Mouse (Mus musculus): ENCODE results near the gene Dennd1c.

Dennd1c gene

GRCm38 (mm10) chr17:57095855-57096622 is 17.7 kb upstream of the Dennd1c start:
- DNase-seq (ENCODE audit: low read depth, low spot score), result peak; percentile 39

GRCm38 (mm10) chr17:57094222-57094621 is 15.9 kb upstream of the Dennd1c start:
- DNase-seq (ENCODE audit: low read depth, low spot score), result peak; percentile 64

GRCm38 (mm10) chr17:57087049-57087832 is 8.9 kb upstream of the Dennd1c start, which contains the start of gene Tubb4a:
Tubb4a (minus strand) TSS chr17:57087782.
- DNase-seq (ENCODE audit: low read depth, low spot score), result no peak

- DNase-seq (ENCODE audit: low read depth, low spot score), result no peak
Observed at GRCm38 (mm10) chr17:57085970-57086757, 7.8 kb upstream of the Dennd1c start.

GRCm38 (mm10) chr17:57082481-57082880 is 4.2 kb upstream of the Dennd1c start:
- no peak for DNase-seq (ENCODE audit: low read depth, low spot score)

DNA sequence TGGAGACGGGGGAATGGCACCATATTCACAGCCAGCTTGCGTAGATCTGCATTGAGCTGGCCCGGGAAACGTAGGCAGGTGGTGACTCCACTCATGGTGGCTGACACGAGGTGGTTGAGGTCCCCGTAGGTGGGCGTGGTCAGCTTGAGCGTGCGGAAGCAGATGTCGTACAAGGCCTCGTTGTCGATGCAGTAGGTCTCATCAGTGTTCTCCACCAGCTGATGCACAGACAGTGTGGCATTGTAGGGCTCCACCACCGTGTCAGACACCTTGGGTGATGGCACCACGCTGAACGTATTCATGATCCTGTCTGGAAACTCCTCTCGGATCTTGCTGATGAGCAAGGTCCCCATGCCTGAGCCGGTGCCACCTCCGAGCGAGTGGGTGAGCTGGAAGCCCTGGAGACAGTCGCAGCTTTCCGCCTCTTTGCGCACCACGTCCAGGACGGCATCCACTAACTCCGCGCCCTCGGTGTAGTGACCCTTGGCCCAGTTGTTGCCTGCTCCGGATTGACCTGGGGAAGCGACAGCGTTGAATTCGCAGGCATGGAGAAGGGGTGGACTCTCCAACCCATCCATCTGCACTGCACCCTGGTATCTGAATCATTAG is 3.0 kb upstream of the Dennd1c start:
- DNase-seq (ENCODE audit: low read depth, low spot score), result no peak

DNA sequence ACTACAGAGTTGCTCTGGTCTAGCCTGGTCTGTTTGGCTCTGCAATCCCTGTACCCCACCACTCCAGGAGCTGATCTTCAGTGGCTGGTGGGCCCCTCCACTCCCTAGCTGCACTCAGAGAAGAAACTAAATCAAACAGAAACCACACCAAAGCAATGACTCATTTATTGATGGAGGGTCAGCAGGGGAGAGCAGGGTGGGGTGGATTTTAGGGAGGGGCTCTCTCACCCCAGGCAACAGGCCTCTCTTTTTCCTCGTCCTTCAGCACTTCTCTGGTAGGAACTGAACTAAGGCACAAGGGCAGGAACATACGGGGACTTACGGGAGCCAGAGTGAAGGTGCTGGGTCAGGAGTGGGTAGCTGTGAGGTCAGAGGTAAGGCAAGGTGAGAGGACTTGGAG is 1.6 kb upstream of the Dennd1c start:
- DNase-seq (ENCODE audit: low read depth, low spot score), result no peak

- DNase-seq (ENCODE audit: low read depth, low spot score), result no peak
Observed at GRCm38 (mm10) chr17:57076916-57077315, 1.4 kb downstream of the Dennd1c start.

- DNase-seq (ENCODE audit: low read depth, low spot score), result no peak
Observed at GRCm38 (mm10) chr17:57070699-57071098, 7.6 kb downstream of the Dennd1c start.

DNA sequence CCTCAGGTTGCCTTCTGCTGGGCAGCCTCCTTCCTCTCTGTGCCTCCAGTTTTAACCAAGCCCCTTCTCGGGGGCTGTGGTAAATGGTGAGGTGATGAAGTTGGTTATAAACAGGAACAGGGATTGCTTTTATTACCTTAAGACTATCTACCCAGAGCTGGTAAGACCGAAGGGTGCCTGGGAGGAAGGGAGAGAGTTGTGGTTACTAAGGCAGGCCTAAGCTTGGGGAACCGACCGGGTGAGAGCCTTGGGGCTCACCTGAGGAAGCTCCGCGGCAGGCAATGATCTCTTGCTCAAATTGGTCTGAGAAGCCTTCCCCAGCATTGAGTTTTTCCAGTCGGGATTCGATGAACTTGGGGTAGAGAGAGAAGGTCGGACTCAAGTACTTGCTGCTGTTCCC is 8.0 kb downstream of the Dennd1c start:
- DNase-seq (ENCODE audit: low read depth, low spot score), result no peak

GRCm38 (mm10) chr17:57066908-57067307 is 11.4 kb downstream of the Dennd1c start:
- no peak for DNase-seq (ENCODE audit: low read depth, low spot score)

GRCm38 (mm10) chr17:57063031-57063430 is 15.3 kb downstream of the Dennd1c start:
- no peak for DNase-seq (ENCODE audit: low read depth, low spot score)

- DNase-seq (ENCODE audit: low read depth, low spot score), result no peak
Observed at GRCm38 (mm10) chr17:57062548-57062947, 15.8 kb downstream of the Dennd1c start.

DNA sequence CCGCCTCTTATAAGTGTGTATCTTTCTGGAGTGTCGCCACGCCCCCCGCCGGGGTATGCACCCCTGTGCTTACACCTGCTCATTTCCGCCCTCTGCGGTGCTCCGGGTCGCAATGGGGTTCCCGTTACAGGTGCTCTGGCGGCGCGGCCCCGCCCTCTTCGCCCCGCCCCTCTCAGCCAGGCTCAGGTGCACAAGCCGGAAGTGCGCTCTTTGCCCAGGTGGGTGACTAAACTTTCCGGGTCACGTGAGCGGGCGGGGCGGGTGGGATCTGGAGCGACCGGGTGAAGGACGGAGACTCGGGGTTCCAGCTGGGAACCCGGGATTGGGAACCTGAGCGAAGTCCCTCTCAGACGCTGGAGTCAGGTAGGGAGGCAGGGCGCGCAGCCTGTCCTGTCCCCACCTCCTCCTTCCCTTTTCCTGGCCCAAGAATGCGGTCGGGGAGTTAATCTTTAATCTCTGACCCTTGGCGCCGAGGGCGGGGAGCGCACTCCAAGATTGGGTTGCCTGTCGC is 16.2 kb downstream of the Dennd1c start:
- DNase-seq (ENCODE audit: low read depth, low spot score), result no peak

- DNase-seq (ENCODE audit: low read depth, low spot score), result no peak
Observed at GRCm38 (mm10) chr17:57061069-57061468, 17.2 kb downstream of the Dennd1c start.

- peak; percentile 67 for DNase-seq (ENCODE audit: low read depth, low spot score)
Observed at GRCm38 (mm10) chr17:57060231-57060801, 18.0 kb downstream of the Dennd1c start.

DNA sequence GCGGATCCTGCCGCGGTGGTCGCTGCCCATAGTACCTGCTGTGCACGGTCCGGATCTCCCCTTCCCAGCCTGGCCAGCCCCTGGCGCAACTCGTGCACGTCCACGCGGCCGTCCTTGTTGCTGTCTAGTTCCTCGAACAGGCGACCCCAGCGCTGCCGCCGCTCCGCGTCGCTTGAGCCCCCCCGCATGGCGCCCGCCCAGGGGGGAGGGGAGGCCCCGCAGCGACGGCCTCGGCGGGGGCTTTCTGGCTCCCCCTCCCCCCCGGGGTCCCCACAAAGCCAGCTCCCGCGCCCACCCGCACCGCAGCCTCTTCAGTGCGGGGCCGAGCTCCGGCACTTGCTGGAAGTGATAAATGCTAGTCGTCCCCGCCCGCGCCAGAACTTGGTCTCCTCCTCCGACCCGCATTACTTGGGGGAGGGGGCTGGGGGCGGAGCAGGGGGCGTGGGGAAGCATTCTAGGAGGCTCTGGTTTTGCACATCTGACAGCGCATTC is 18.8 kb downstream of the Dennd1c start, which contains the start of gene Slc25a23:
TSS of gene Slc25a23 (minus strand) at position 378 of the 492 bp plus-strand sequence.
- DNase-seq (ENCODE audit: low read depth, low spot score), result no peak

- no peak for DNase-seq (ENCODE audit: low read depth, low spot score)
Observed at GRCm38 (mm10) chr17:57058891-57059485, 19.3 kb downstream of the Dennd1c start, which contains the start of gene Crb3. Crb3 (plus strand) TSS chr17:57059105.

- no peak for DNase-seq (ENCODE audit: low read depth, low spot score)
Observed at GRCm38 (mm10) chr17:57056246-57056645, 22.1 kb downstream of the Dennd1c start.

- DNase-seq (ENCODE audit: low read depth, low spot score), result peak; percentile 46
Observed at GRCm38 (mm10) chr17:57051679-57052078, 26.6 kb downstream of the Dennd1c start.
